Mouse (Mus musculus): Measurements from ENCODE around the gene Pald1. TPM values are rescaled to one million over a fixed set of nuclear protein-coding genes. Genes with fewer than 3 reads are reported as not detected.

Pald1 gene
- polyA plus RNA-seq, 1 experiment from 2014 or later, result 22.9 TPM

- Histone ChIP-seq H3K4me2 (ENCODE audit: low read depth, low read length, severe bottlenecking) (no peak overlapping the region), H3K4me3 (ENCODE audit: low read depth, low read length) (no peak overlapping the region), H3K27me3 (ENCODE audit: control insufficient read depth, insufficient read depth, low read length) (peaks cover 16% of the 10 kb centered on the region; the same call in 1 of the 2 replicates), H3K9ac (ENCODE audit: low read length) (no peak overlapping the region), H3K27ac (ENCODE audit: low read depth, low read length) (no peak overlapping the region), H3K4me1 (replicated peaks; ENCODE audit: control insufficient read depth, insufficient read depth, low read length) (peaks cover 5% of the 10 kb centered on the region; the same call in 1 of the 2 replicates), H3K36me3 (ENCODE audit: control insufficient read depth, insufficient read depth, low read length) (no peaks in the 10 kb centered on the region), H3K9me3 (ENCODE audit: control insufficient read depth, low read length) (no peaks in the 10 kb centered on the region)
- no peak for DNase-seq (ENCODE audit: low spot score)
- WGBS, result 68% methylated on average over 2 of the region's 2 CpGs
- ATAC-seq (replicated peaks; ENCODE audit: low FRiP score), result no peak
These were observed 108.8 kb downstream of the Pald1 start for GRCm38 (mm10) chr10:61274532-61274931.

- Histone ChIP-seq H3K27me3 (ENCODE audit: control insufficient read depth, insufficient read depth, low read length) (peaks cover 16% of the 10 kb centered on the region; the same call in 1 of the 2 replicates), H3K9ac (ENCODE audit: low read length) (no peak overlapping the region), H3K4me1 (replicated peaks; ENCODE audit: control insufficient read depth, insufficient read depth, low read length) (peaks cover 5% of the 10 kb centered on the region; the same call in 1 of the 2 replicates), H3K36me3 (ENCODE audit: control insufficient read depth, insufficient read depth, low read length) (no peaks in the 10 kb centered on the region), H3K4me2 (ENCODE audit: low read depth, low read length, severe bottlenecking) (peak overlapping the region; percentile 96), H3K4me3 (ENCODE audit: low read depth, low read length) (peak overlapping the region; percentile 56), H3K9me3 (ENCODE audit: control insufficient read depth, low read length) (no peaks in the 10 kb centered on the region), H3K27ac (ENCODE audit: low read depth, low read length) (no peak overlapping the region)
- ATAC-seq (replicated peaks; ENCODE audit: low FRiP score), result no peak
- 47% methylated on average over 7 of the region's 7 CpGs for WGBS
- DNase-seq (ENCODE audit: low spot score), result no peak
These were observed 109.5 kb downstream of the Pald1 start for GRCm38 (mm10) chr10:61273844-61274215.

- ATAC-seq (replicated peaks; ENCODE audit: low FRiP score) (peak; percentile 63), DNase-seq (ENCODE audit: low spot score) (peak; percentile 77)
- H3K36me3 ChIP-seq (ENCODE audit: control insufficient read depth, insufficient read depth, low read length), result no peaks in the 10 kb centered on the region
- WGBS, result under 1% methylated on average over 48 of the region's 75 CpGs
- H3K4me1 ChIP-seq (replicated peaks; ENCODE audit: control insufficient read depth, insufficient read depth, low read length), result peaks cover 5% of the 10 kb centered on the region; the same call in 1 of the 2 replicates
- peaks cover 16% of the 10 kb centered on the region; the same call in 1 of the 2 replicates for H3K27me3 ChIP-seq (ENCODE audit: control insufficient read depth, insufficient read depth, low read length)
- H3K9me3 ChIP-seq (ENCODE audit: control insufficient read depth, low read length), result no peaks in the 10 kb centered on the region
- H3K4me3 ChIP-seq (ENCODE audit: low read depth, low read length), result peak within 1 kb of the TSS; percentile 56
- peak within 1 kb of the TSS; percentile 63 for H3K9ac ChIP-seq (ENCODE audit: low read length)
- H3K27ac ChIP-seq (ENCODE audit: low read depth, low read length), result no peak within 1 kb of the TSS
- peak within 1 kb of the TSS; percentile 96 for H3K4me2 ChIP-seq (ENCODE audit: low read depth, low read length, severe bottlenecking)
These were observed 110.1 kb downstream of the Pald1 start, which contains the start of gene Adamts14 for GRCm38 (mm10) chr10:61273081-61273843. TSS of gene Adamts14 (minus strand) at chr10:61273438.

- WGBS, result 38% methylated on average over 5 of the region's 5 CpGs
- DNase-seq (ENCODE audit: low spot score), result no peak
- Histone ChIP-seq H3K9ac (ENCODE audit: low read length) (peak overlapping the region; percentile 63), H3K36me3 (ENCODE audit: control insufficient read depth, insufficient read depth, low read length) (no peaks in the 10 kb centered on the region), H3K4me2 (ENCODE audit: low read depth, low read length, severe bottlenecking) (peak overlapping the region; percentile 96), H3K27ac (ENCODE audit: low read depth, low read length) (no peak overlapping the region), H3K9me3 (ENCODE audit: control insufficient read depth, low read length) (no peaks in the 10 kb centered on the region), H3K4me1 (replicated peaks; ENCODE audit: control insufficient read depth, insufficient read depth, low read length) (peaks cover 5% of the 10 kb centered on the region; the same call in 1 of the 2 replicates), H3K27me3 (ENCODE audit: control insufficient read depth, insufficient read depth, low read length) (peaks cover 16% of the 10 kb centered on the region; the same call in 1 of the 2 replicates), H3K4me3 (ENCODE audit: low read depth, low read length) (peak overlapping the region; percentile 56)
- no peak for ATAC-seq (replicated peaks; ENCODE audit: low FRiP score)
These were observed 110.7 kb downstream of the Pald1 start for GRCm38 (mm10) chr10:61272631-61273030.

GRCm38 (mm10) chr10:61272089-61272626 lies 111.2 kb downstream of the Pald1 start:
- 53% methylated on average over 8 of the region's 8 CpGs for WGBS

More at GRCm38 (mm10) chr10:61272089-61272626, 111.2 kb downstream of the Pald1 start:
- DNase-seq (ENCODE audit: low spot score), result no peak
- ATAC-seq (replicated peaks; ENCODE audit: low FRiP score), result no peak
- Histone ChIP-seq H3K4me2 (ENCODE audit: low read depth, low read length, severe bottlenecking) (no peak overlapping the region), H3K27ac (ENCODE audit: low read depth, low read length) (no peak overlapping the region), H3K27me3 (ENCODE audit: control insufficient read depth, insufficient read depth, low read length) (peaks cover 16% of the 10 kb centered on the region; the same call in 1 of the 2 replicates), H3K4me3 (ENCODE audit: low read depth, low read length) (no peak overlapping the region), H3K36me3 (ENCODE audit: control insufficient read depth, insufficient read depth, low read length) (no peaks in the 10 kb centered on the region), H3K9ac (ENCODE audit: low read length) (no peak overlapping the region), H3K9me3 (ENCODE audit: control insufficient read depth, low read length) (no peaks in the 10 kb centered on the region), H3K4me1 (replicated peaks; ENCODE audit: control insufficient read depth, insufficient read depth, low read length) (peaks cover 5% of the 10 kb centered on the region; the same call in 1 of the 2 replicates)

Other genes with a start within 250 kb of the Pald1 start
- 78.0 and 83.0 TPM in 2 replicates for gene Sgpl1, start 235.8 kb downstream of the Pald1 start, polyA plus RNA-seq (2014; fragmentation: Nextera tagmentation; extraction: Ambion mirVana)
- not detected in 2 replicates for gene Tbata, start 211.6 kb downstream of the Pald1 start, polyA plus RNA-seq (2014; fragmentation: Nextera tagmentation; extraction: Ambion mirVana)
- 0.56 and 0.60 TPM in 2 replicates for gene Adamts14, start 110.1 kb downstream of the Pald1 start, polyA plus RNA-seq (2014; fragmentation: Nextera tagmentation; extraction: Ambion mirVana)
- gene Prf1, start 85.7 kb downstream of the Pald1 start, polyA plus RNA-seq (2014; fragmentation: Nextera tagmentation; extraction: Ambion mirVana), result not detected in 2 replicates
- gene Nodal, start 34.4 kb upstream of the Pald1 start, polyA plus RNA-seq (2014; fragmentation: Nextera tagmentation; extraction: Ambion mirVana), result not detected in 2 replicates
- gene Eif4ebp2, start 69.1 kb upstream of the Pald1 start, polyA plus RNA-seq (2014; fragmentation: Nextera tagmentation; extraction: Ambion mirVana), result 41.5 and 50.8 TPM in 2 replicates
- 14.6 and 15.0 TPM in 2 replicates for gene Lrrc20, start 92.3 kb upstream of the Pald1 start, polyA plus RNA-seq (2014; fragmentation: Nextera tagmentation; extraction: Ambion mirVana)
- 0.05 and 0.09 TPM in 2 replicates for gene Npffr1, start 212.0 kb upstream of the Pald1 start, polyA plus RNA-seq (2014; fragmentation: Nextera tagmentation; extraction: Ambion mirVana)

Measured in forebrain, embryonic 11.5 days (tissue).